Mouse (Mus musculus) liver, embryonic 13.5 days (tissue): Measurements from ENCODE around the gene Dnpep. TPM values are rescaled to one million over a fixed set of nuclear protein-coding genes. Genes with fewer than 3 reads are reported as not detected.

Experiments used
- ATAC-seq: fragments of 200-750 bp; cut with Nextera tagmentation; 2 replicates; pipeline ENCODE4 v1.8.0; 2017; ENCODE audit warnings: low read depth, mild to moderate bottlenecking, moderate number of reproducible peaks, moderate library complexity
- DNase-seq: peaks from one replicate; pipeline ENCODE4 v3.0.0; 2022
- H3K27ac ChIP-seq: fragments of 300-500 bp; sonication (generic); 2 replicates; pipeline ENCODE4 v1.5.1; 2015; ENCODE audit warnings: moderate library complexity, mild to moderate bottlenecking, inconsistent platforms
- H3K27me3 ChIP-seq: fragments of 300-500 bp; sonication (generic); 2 replicates; pipeline ENCODE4 v1.6.1; 2015; ENCODE audit warnings: mild to moderate bottlenecking, inconsistent platforms
- H3K36me3 ChIP-seq: fragments of 300-500 bp; sonication (generic); 2 replicates; pipeline ENCODE4 v1.6.1; 2015; ENCODE audit warnings: mild to moderate bottlenecking, inconsistent platforms
- H3K4me1 ChIP-seq: fragments of 300-500 bp; sonication (generic); replicated peaks from 2 replicates; pipeline ENCODE4 v1.6.1; 2015; ENCODE audit warnings: inconsistent platforms
- H3K4me2 ChIP-seq: fragments of 300-500 bp; sonication (generic); 2 replicates; pipeline ENCODE4 v1.6.1; 2015; ENCODE audit warnings: inconsistent platforms, mild to moderate bottlenecking, moderate library complexity
- H3K4me3 ChIP-seq: fragments of 300-500 bp; sonication (generic); replicated peaks from 2 replicates; pipeline ENCODE4 v1.5.1; 2015; ENCODE audit warnings: mild to moderate bottlenecking, inconsistent platforms
- H3K9ac ChIP-seq: fragments of 300-500 bp; sonication (generic); 2 replicates; pipeline ENCODE4 v1.6.1; 2015; ENCODE audit warnings: mild to moderate bottlenecking, inconsistent platforms
- H3K9me3 ChIP-seq: fragments of 300-500 bp; sonication (generic); replicated peaks from 2 replicates; pipeline ENCODE4 v1.6.1; 2016; ENCODE audit warnings: inconsistent platforms
- polyA plus RNA-seq: library from polyadenylated mRNA; unstranded; fragments of >200 nt; fragmentation: Nextera tagmentation; extraction: Ambion mirVana; gene quantifications from 2 replicates; pipeline ENCODE4 v1.2.1, GENCODE M21; 2015

The Dnpep gene
- polyA plus RNA-seq, 1 experiment from 2014 or later = 53.1 TPM

- no peak for ATAC-seq
- Histone ChIP-seq H3K9me3 (no peaks in the 10 kb centered on the region), H3K9ac (no peak overlapping the region), H3K4me3 (no peak overlapping the region), H3K36me3 (no peaks in the 10 kb centered on the region), H3K27me3 (peaks cover 59% of the 10 kb centered on the region), H3K27ac (no peak overlapping the region), H3K4me2 (no peak overlapping the region), H3K4me1 (peaks cover 3% of the 10 kb centered on the region; the same call in 1 of the 2 replicates)
- DNase-seq = no peak
Observed at GRCm38 (mm10) chr1:75261278-75261677, 56.5 kb downstream of the Dnpep start.

Other genes starting within 250 kb of the Dnpep start
- 5.5 and 6.4 TPM in 2 replicates for gene Nhej1, start 192.8 kb downstream of the Dnpep start, polyA plus RNA-seq
- 0.85 and 1.1 TPM in 2 replicates for gene Slc23a3, start 184.1 kb downstream of the Dnpep start, polyA plus RNA-seq
- 45.7 and 46.9 TPM in 2 replicates for gene Cnppd1, start 175.3 kb downstream of the Dnpep start, polyA plus RNA-seq
- gene Retreg2, start 175.2 kb downstream of the Dnpep start, polyA plus RNA-seq = 47.3 and 50.5 TPM in 2 replicates
- gene Zfand2b, start 149.3 kb downstream of the Dnpep start, polyA plus RNA-seq = 40.0 and 44.7 TPM in 2 replicates
- gene Abcb6, start 137.6 kb downstream of the Dnpep start, polyA plus RNA-seq = 69.9 and 77.9 TPM in 2 replicates
- 9.3 and 9.9 TPM in 2 replicates for gene Ankzf1, start 125.8 kb downstream of the Dnpep start, polyA plus RNA-seq
- gene Atg9a, start 125.8 kb downstream of the Dnpep start, polyA plus RNA-seq = 18.2 and 21.0 TPM in 2 replicates
- gene Glb1l, start 107.2 kb downstream of the Dnpep start, polyA plus RNA-seq = 3.8 and 5.0 TPM in 2 replicates
- 90.7 and 90.8 TPM in 2 replicates for gene Stk16, start 107.2 kb downstream of the Dnpep start, polyA plus RNA-seq
- gene Tuba4a, start 98.1 kb downstream of the Dnpep start, polyA plus RNA-seq = 456 and 508 TPM in 2 replicates
- not detected in 2 replicates for gene A630095N17Rik, start 85.9 kb downstream of the Dnpep start, polyA plus RNA-seq
- 31.2 and 34.7 TPM in 2 replicates for gene Dnajb2, start 81.6 kb downstream of the Dnpep start, polyA plus RNA-seq
- 0.17 and 0.24 TPM in 2 replicates for gene Ptprn, start 53.5 kb downstream of the Dnpep start, polyA plus RNA-seq
- not detected in 2 replicates for gene Resp18, start 39.6 kb downstream of the Dnpep start, polyA plus RNA-seq
- gene Des, start 42.3 kb upstream of the Dnpep start, polyA plus RNA-seq = 5.0 and 5.1 TPM in 2 replicates
- gene Speg, start 57.3 kb upstream of the Dnpep start, polyA plus RNA-seq = 10.3 and 10.7 TPM in 2 replicates
- gene Gmppa, start 117.9 kb upstream of the Dnpep start, polyA plus RNA-seq = 37.1 and 41.7 TPM in 2 replicates
- 0.14 and 0.25 TPM in 2 replicates for gene Asic4, start 132.4 kb upstream of the Dnpep start, polyA plus RNA-seq
- 5.6 and 5.7 TPM in 2 replicates for gene Chpf, start 161.3 kb upstream of the Dnpep start, polyA plus RNA-seq
- gene Tmem198, start 161.5 kb upstream of the Dnpep start, polyA plus RNA-seq = 0.08 and 0.10 TPM in 2 replicates
- gene Obsl1, start 188.5 kb upstream of the Dnpep start, polyA plus RNA-seq = 7.4 and 9.0 TPM in 2 replicates
- 0.50 and 0.51 TPM in 2 replicates for gene Inha, start 189.1 kb upstream of the Dnpep start, polyA plus RNA-seq
- gene Stk11ip, start 203.5 kb upstream of the Dnpep start, polyA plus RNA-seq = 5.5 and 6.2 TPM in 2 replicates
- gene Slc4a3, start 228.3 kb upstream of the Dnpep start, polyA plus RNA-seq = 0.96 and 1.2 TPM in 2 replicates